Mouse (Mus musculus): ENCODE results near the gene Rps26.

- TF ChIP-seq TAL1 (IDR thresholded peaks at IDR 0.05; ENCODE audit: low read length) (no peak), GATA1 (IDR thresholded peaks at IDR 0.05; ENCODE audit: low read length) (no peak)
Measured at GRCm38 (mm10) chr10:128659490-128659889, 32.9 kb upstream of the Rps26 start.

Data from erythroblast, embryonic 14.5 days (primary cell).